ENCODE assay signal across 17 mouse cellular contexts in the genomic region with DNA sequence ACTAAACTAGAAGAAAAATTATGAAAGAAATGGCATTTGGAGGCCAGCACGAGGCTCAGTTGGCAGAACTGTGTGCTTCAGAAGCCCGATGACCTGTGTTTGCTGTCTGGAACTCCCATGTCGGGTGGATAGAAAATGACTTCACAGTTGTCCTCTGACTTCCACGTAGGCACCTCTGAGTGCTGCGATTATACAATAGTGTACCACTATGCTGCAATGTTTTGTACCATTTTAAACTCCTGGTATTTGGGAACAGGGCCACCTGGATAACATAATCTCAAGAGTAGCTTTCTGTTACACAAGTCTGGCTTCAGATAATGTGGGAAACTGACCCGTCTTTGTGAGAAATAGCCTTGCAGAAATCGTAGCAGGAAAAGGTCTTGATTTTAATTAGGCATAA. TPM values are rescaled to one million over a fixed set of nuclear protein-coding genes. Genes with fewer than 3 reads are reported as not detected.
"Had no signal": no experiment of that assay in that cellular context is flagged by ENCODE, and none has a peak within 500 bp of the region (broad histone marks: within the 10 kb centered on the region; RNA-seq: fewer than 3 reads in every experiment).

No protein-coding gene starts in this region.

- H3K4me1 ChIP-seq: lung, embryonic 15.5 days; megakaryocyte, embryonic 14.5 days; midbrain, embryonic 13.5 days; midbrain, embryonic 15.5 days; neural tube, embryonic 12.5 days had no signal

- H3K9ac ChIP-seq: lung, embryonic 15.5 days; midbrain, embryonic 13.5 days; midbrain, embryonic 15.5 days; neural tube, embryonic 12.5 days had no signal

- H3K27ac ChIP-seq: lung, embryonic 15.5 days; macrophage; midbrain, embryonic 13.5 days; midbrain, embryonic 15.5 days; neural tube, embryonic 12.5 days had no signal

- DNase-seq: lung, adult 2 months; lung, postnatal 14 days; lung, postnatal 36 days; right cerebral cortex, adult 18-20 months; right cerebral cortex, postnatal 25 days; right cerebral cortex, postnatal 4 days; spleen, adult 18-20 months; thymus, adult 18-20 months; thymus, postnatal 14 days; thymus, postnatal 36 days had no signal

- H3K4me3 ChIP-seq: lung, embryonic 15.5 days; megakaryocyte, embryonic 14.5 days; midbrain, embryonic 13.5 days; midbrain, embryonic 15.5 days; neural tube, embryonic 12.5 days had no signal

- H3K27me3 ChIP-seq: lung, embryonic 15.5 days; megakaryocyte, embryonic 14.5 days; midbrain, embryonic 13.5 days; midbrain, embryonic 15.5 days; neural tube, embryonic 12.5 days had no signal

RNA-seq across cellular contexts. Expression of a gene that starts 31.8 kb away (rescaled TPM):
- total RNA-seq: monocyte, adult 5-6 weeks had no signal
